Mouse (Mus musculus): Measurements from ENCODE around the gene Zbtb7b. TPM values are rescaled to one million over a fixed set of nuclear protein-coding genes. Genes with fewer than 3 reads are reported as not detected.
"Not testable (repeated sequence)": the region's sequence is repeated elsewhere in the genome, so short reads cannot be mapped to it uniquely, and the experiment has no call there.

Zbtb7b gene
- polyA plus RNA-seq (2016; fragmentation: Nextera tagmentation; extraction: Ambion mirVana): 1.4 and 1.9 TPM in 2 replicates

- peaks cover 71% of the 10 kb centered on the region for H3K4me1 ChIP-seq
- peak within 1 kb of the TSS; percentile 93 for H3K27ac ChIP-seq
- H3K36me3 ChIP-seq: peaks cover 2% of the 10 kb centered on the region; the same call in 1 of the 2 replicates
- H3K27me3 ChIP-seq (ENCODE audit: insufficient read depth, poor library complexity, severe bottlenecking): peaks cover 5% of the 10 kb centered on the region; the same call in 1 of the 2 replicates
- WGBS: under 1% methylated on average over 38 of the region's 42 CpGs
- peak within 1 kb of the TSS; percentile 79 for H3K4me3 ChIP-seq
- no peaks in the 10 kb centered on the region for H3K9me3 ChIP-seq
- peak; percentile 91 for DNase-seq (ENCODE audit: low spot score)
Observed at GRCm38 (mm10) chr3:89394006-89394893, at the start of gene Zbtb7b. Gene Zbtb7b, minus strand, starts transcription at chr3:89394776.

GRCm38 (mm10) chr3:89440691-89441090 is 46.1 kb upstream of the Zbtb7b start:
- WGBS: 96% methylated on average over 2 of the region's 2 CpGs
- H3K27ac ChIP-seq: no peak overlapping the region
- no peaks in the 10 kb centered on the region for H3K27me3 ChIP-seq (ENCODE audit: insufficient read depth, poor library complexity, severe bottlenecking)
- H3K36me3 ChIP-seq: peaks cover 52% of the 10 kb centered on the region
- DNase-seq (ENCODE audit: low spot score): no peak
- no peak overlapping the region for H3K4me3 ChIP-seq
- H3K9me3 ChIP-seq: no peaks in the 10 kb centered on the region
- peaks cover 21% of the 10 kb centered on the region for H3K4me1 ChIP-seq

- peaks cover 38% of the 10 kb centered on the region for H3K4me1 ChIP-seq
- WGBS: 36% methylated on average over 5 of the region's 5 CpGs
- peak overlapping the region; percentile 71 for H3K4me3 ChIP-seq
- H3K9me3 ChIP-seq: no peaks in the 10 kb centered on the region
- no peaks in the 10 kb centered on the region for H3K27me3 ChIP-seq (ENCODE audit: insufficient read depth, poor library complexity, severe bottlenecking)
- H3K27ac ChIP-seq: peak overlapping the region; percentile 92
- no peak for DNase-seq (ENCODE audit: low spot score)
- H3K36me3 ChIP-seq: peaks cover 46% of the 10 kb centered on the region
Observed at GRCm38 (mm10) chr3:89437269-89437668, 42.7 kb upstream of the Zbtb7b start.

- peaks cover 49% of the 10 kb centered on the region for H3K36me3 ChIP-seq
- H3K4me1 ChIP-seq: peaks cover 41% of the 10 kb centered on the region
- H3K27ac ChIP-seq: peak within 1 kb of the TSS; percentile 92
- peak; percentile 96 for DNase-seq (ENCODE audit: low spot score)
- peak within 1 kb of the TSS; percentile 71 for H3K4me3 ChIP-seq
- H3K9me3 ChIP-seq: no peaks in the 10 kb centered on the region
- no peaks in the 10 kb centered on the region for H3K27me3 ChIP-seq (ENCODE audit: insufficient read depth, poor library complexity, severe bottlenecking)
- WGBS: 4% methylated on average over 16 of the region's 16 CpGs
Observed at GRCm38 (mm10) chr3:89436176-89437113, 41.9 kb upstream of the Zbtb7b start, which contains the start of gene Pbxip1. Gene Pbxip1, plus strand, starts transcription at chr3:89436706.

GRCm38 (mm10) chr3:89435041-89435440 is 40.5 kb upstream of the Zbtb7b start:
- Histone ChIP-seq H3K4me1 (peaks cover 48% of the 10 kb centered on the region), H3K27me3 (ENCODE audit: insufficient read depth, poor library complexity, severe bottlenecking) (no peaks in the 10 kb centered on the region), H3K4me3 (no peak overlapping the region), H3K9me3 (no peaks in the 10 kb centered on the region), H3K36me3 (peaks cover 36% of the 10 kb centered on the region), H3K27ac (no peak overlapping the region)
- no peak for DNase-seq (ENCODE audit: low spot score)
- 82% methylated on average over 7 of the region's 7 CpGs for WGBS

- no peaks in the 10 kb centered on the region for H3K9me3 ChIP-seq
- 80% methylated on average over 11 of the region's 11 CpGs for WGBS
- no peak overlapping the region for H3K4me3 ChIP-seq
- H3K27me3 ChIP-seq (ENCODE audit: insufficient read depth, poor library complexity, severe bottlenecking): no peaks in the 10 kb centered on the region
- H3K4me1 ChIP-seq: peaks cover 48% of the 10 kb centered on the region
- DNase-seq (ENCODE audit: low spot score): no peak
- peaks cover 31% of the 10 kb centered on the region for H3K36me3 ChIP-seq
- no peak overlapping the region for H3K27ac ChIP-seq
Observed at GRCm38 (mm10) chr3:89434532-89434931, 40.0 kb upstream of the Zbtb7b start.

GRCm38 (mm10) chr3:89432606-89433005 is 38.0 kb upstream of the Zbtb7b start:
- H3K36me3 ChIP-seq: peaks cover 43% of the 10 kb centered on the region
- no peak overlapping the region for H3K4me3 ChIP-seq
- no peaks in the 10 kb centered on the region for H3K27me3 ChIP-seq (ENCODE audit: insufficient read depth, poor library complexity, severe bottlenecking)
- 83% methylated on average over 8 of the region's 8 CpGs for WGBS
- no peak overlapping the region for H3K27ac ChIP-seq
- H3K4me1 ChIP-seq: peaks cover 41% of the 10 kb centered on the region
- DNase-seq (ENCODE audit: low spot score): no peak
- no peaks in the 10 kb centered on the region for H3K9me3 ChIP-seq

- H3K4me1 ChIP-seq: peaks cover 27% of the 10 kb centered on the region
- no peaks in the 10 kb centered on the region for H3K9me3 ChIP-seq
- H3K27me3 ChIP-seq (ENCODE audit: insufficient read depth, poor library complexity, severe bottlenecking): no peaks in the 10 kb centered on the region
- peak within 1 kb of the TSS; percentile 91 for H3K4me3 ChIP-seq
- H3K36me3 ChIP-seq: peaks cover 63% of the 10 kb centered on the region
- 3% methylated on average over 68 of the region's 68 CpGs for WGBS
- H3K27ac ChIP-seq: peak within 1 kb of the TSS; percentile 94
- DNase-seq (ENCODE audit: low spot score): peak; percentile 98
Observed at GRCm38 (mm10) chr3:89430171-89431159, 35.9 kb upstream of the Zbtb7b start, which contains the start of gene Pygo2. Gene Pygo2, plus strand, starts transcription at chr3:89430214.

GRCm38 (mm10) chr3:89429021-89429420 is 34.4 kb upstream of the Zbtb7b start:
- H3K4me3 ChIP-seq; DNase-seq (ENCODE audit: low spot score); H3K27ac ChIP-seq; H3K27me3 ChIP-seq (ENCODE audit: insufficient read depth, poor library complexity, severe bottlenecking); H3K9me3 ChIP-seq: not testable (repeated sequence)
- WGBS: 87% methylated on average over 7 of the region's 7 CpGs
- H3K36me3 ChIP-seq: peaks cover 68% of the 10 kb centered on the region
- H3K4me1 ChIP-seq: peaks cover 31% of the 10 kb centered on the region

- WGBS: 80% methylated on average over 4 of the region's 4 CpGs
- H3K27me3 ChIP-seq (ENCODE audit: insufficient read depth, poor library complexity, severe bottlenecking): no peaks in the 10 kb centered on the region
- H3K4me1 ChIP-seq: peaks cover 42% of the 10 kb centered on the region
- H3K9me3 ChIP-seq: no peaks in the 10 kb centered on the region
- no peak for DNase-seq (ENCODE audit: low spot score)
- peaks cover 59% of the 10 kb centered on the region for H3K36me3 ChIP-seq
- H3K27ac ChIP-seq: 0 out of 2 replicates have a peak overlapping the region, but pooled peaks have one; percentile 2
- no peak overlapping the region for H3K4me3 ChIP-seq
Observed at GRCm38 (mm10) chr3:89425876-89426275, 31.3 kb upstream of the Zbtb7b start.

GRCm38 (mm10) chr3:89425141-89425525 is 30.6 kb upstream of the Zbtb7b start:
- Histone ChIP-seq H3K4me1 (peaks cover 46% of the 10 kb centered on the region), H3K27ac (no peak overlapping the region), H3K27me3 (ENCODE audit: insufficient read depth, poor library complexity, severe bottlenecking) (no peaks in the 10 kb centered on the region), H3K36me3 (peaks cover 59% of the 10 kb centered on the region), H3K9me3 (no peaks in the 10 kb centered on the region), H3K4me3 (no peak overlapping the region)
- no peak for DNase-seq (ENCODE audit: low spot score)
- WGBS: 86% methylated on average over 5 of the region's 5 CpGs
